Mouse (Mus musculus): ENCODE measurements around the gene Mertk. TPM values are rescaled to one million over a fixed set of nuclear protein-coding genes. Genes with fewer than 3 reads are reported as not detected.

The Mertk gene
- 1 to 10 TPM in 1 of 2 experiments, under 1 TPM in 1; 0.09 to 1.1 TPM for total RNA-seq (2023)

GRCm38 (mm10) chr2:128698693-128699181 lies at the start of gene Mertk:
Mertk (plus strand) TSS chr2:128698956.

GRCm38 (mm10) chr2:128686921-128687557 lies 11.7 kb upstream of the Mertk start, which contains the start of gene Anapc1:
Anapc1 (minus strand) TSS chr2:128687391.

GRCm38 (mm10) chr2:128817786-128818681 lies 119.3 kb downstream of the Mertk start, which contains the start of gene Tmem87b:
Tmem87b (plus strand) TSS chr2:128818118.

Other genes starting within 250 kb of the Mertk start
- not detected for gene Spdye4c, start 107.7 kb upstream of the Mertk start, total RNA-seq (2023)
- 10 to 100 TPM; 52.3 to 67.9 TPM for gene Anapc1, start 11.6 kb upstream of the Mertk start, total RNA-seq (2023)
- 10 to 100 TPM; 11.0 to 12.2 TPM for gene Tmem87b, start 119.2 kb downstream of the Mertk start, total RNA-seq (2023)
- not detected for gene Fbln7, start 164.0 kb downstream of the Mertk start, total RNA-seq (2023)
- gene Zc3h8, start 245.1 kb downstream of the Mertk start, total RNA-seq (2023), result 1 to 10 TPM; 1.7 TPM